Mouse (Mus musculus) limb, embryonic 14.5 days (tissue): ENCODE measurements around the gene R3hdm1. TPM values are rescaled to one million over a fixed set of nuclear protein-coding genes. Genes with fewer than 3 reads are reported as not detected.
A peak's percentile ranks its signal among the peaks of the same experiment; 100 is the strongest.
"Not testable (repeated sequence)": the region's sequence is repeated elsewhere in the genome, so short reads cannot be mapped to it uniquely, and the experiment has no call there.

Source experiments
- ATAC-seq: fragments of 200-750 bp; cut with Nextera tagmentation; 2 replicates; pipeline ENCODE4 v1.8.0; 2017; ENCODE audit warnings: low read depth, moderate number of reproducible peaks, moderate TSS enrichment; ENCODE audit not compliant: low FRiP score
- DNase-seq: peaks from one replicate; pipeline ENCODE4 v3.0.0-alpha.2; 2015; ENCODE audit warnings: low spot score
- H3K27ac ChIP-seq: fragments of 300-500 bp; sonication (generic); replicated peaks from 2 replicates; pipeline ENCODE4 v1.5.1; 2014; ENCODE audit warnings: low read depth, mild to moderate bottlenecking, low read length, moderate library complexity, mixed read lengths
- H3K27me3 ChIP-seq: fragments of 300-500 bp; sonication (generic); 2 replicates; pipeline ENCODE4 v1.6.1; 2014; ENCODE audit warnings: low read length, mixed read lengths; ENCODE audit not compliant: control insufficient read depth, insufficient read depth
- H3K36me3 ChIP-seq: fragments of 300-500 bp; sonication (generic); 2 replicates; pipeline ENCODE4 v1.6.1; 2014; ENCODE audit warnings: mild to moderate bottlenecking, low read length, moderate library complexity, mixed read lengths; ENCODE audit not compliant: control insufficient read depth, insufficient read depth
- H3K4me1 ChIP-seq: fragments of 300-500 bp; sonication (generic); 2 replicates; pipeline ENCODE4 v1.6.1; 2014; ENCODE audit warnings: antibody characterized with exemption, low read length, mixed read lengths; ENCODE audit not compliant: control insufficient read depth, insufficient read depth
- H3K4me2 ChIP-seq: fragments of 300-500 bp; sonication (generic); replicated peaks from 2 replicates; pipeline ENCODE4 v1.6.1; 2014; ENCODE audit warnings: low read depth, mild to moderate bottlenecking, low read length, moderate library complexity; ENCODE audit not compliant: severe bottlenecking
- H3K4me3 ChIP-seq: fragments of 300-500 bp; sonication (generic); replicated peaks from 2 replicates; pipeline ENCODE4 v1.5.1; 2014; ENCODE audit warnings: low read length
- H3K9ac ChIP-seq: fragments of 300-500 bp; sonication (generic); 2 replicates; pipeline ENCODE4 v1.6.1; 2014; ENCODE audit warnings: mild to moderate bottlenecking, low read depth, low read length, moderate library complexity; ENCODE audit not compliant: severe bottlenecking
- H3K9me3 ChIP-seq: fragments of 300-500 bp; sonication (generic); 2 replicates; pipeline ENCODE4 v1.6.1; 2016; ENCODE audit warnings: low read length; ENCODE audit not compliant: control insufficient read depth
- POLR2A ChIP-seq: fragments of 200-500 bp; IDR thresholded peaks from 2 replicates; pipeline ENCODE4 v1.8.0; 2012; ENCODE audit warnings: inconsistent platforms, mild to moderate bottlenecking, moderate library complexity, borderline replicate concordance; ENCODE audit not compliant: insufficient read depth, insufficient read length; ENCODE audit errors: extremely low read depth
- WGBS: fragments of 180-500 bp; shearing (Covaris S2); extraction: QIAGEN DNeasy Blood & Tissue Kit; methylation state at CpG from one replicate; pipeline ENCODE4 v1.1.7; 2014; 5-methylcytosine and 5-hydroxymethylcytosine counted together
- polyA plus RNA-seq, 2 experiments: library from polyadenylated mRNA; depleted of rRNA in 1 of 2; stranded (reverse) in 1 of 2; unstranded in 1 of 2; fragments of >200 nt; fragmentation: Nextera tagmentation in 1 of 2; extraction: Ambion mirVana in 1 of 2; gene quantifications; 2 replicates each; pipeline versions ENCODE4 v1.2.1 to v1.2.3; 2012 to 2014

Gene R3hdm1
- polyA plus RNA-seq, 2 experiments = 66.2 to 73.2 TPM

DNA sequence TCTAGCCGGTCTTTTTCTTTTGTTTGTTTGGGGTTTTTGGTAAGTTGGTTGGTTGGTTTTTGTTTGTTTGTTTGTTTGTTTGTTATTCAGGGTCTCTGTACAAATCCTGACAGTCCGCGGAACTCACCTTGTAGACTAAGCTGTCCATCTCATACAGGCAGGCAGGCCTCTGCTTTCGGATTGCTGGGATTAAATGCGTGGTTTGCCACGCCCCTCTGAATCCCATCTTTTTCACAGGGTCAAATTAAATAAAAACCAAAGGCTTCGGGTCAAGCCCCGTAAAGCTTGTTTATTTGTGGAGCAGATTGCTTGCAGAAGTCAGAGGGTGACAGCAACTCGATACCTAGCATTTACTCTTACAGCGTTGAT is 140.5 kb downstream of the R3hdm1 start, which contains the start of gene Ubxn4:
TSS of gene Ubxn4 (plus strand) at position 338 of the 369 bp plus-strand sequence.
- H3K27ac ChIP-seq = peak within 1 kb of the TSS; percentile 89
- 10% methylated on average over 10 of the region's 10 CpGs for WGBS
- H3K9ac ChIP-seq = peak within 1 kb of the TSS; percentile 89
- ATAC-seq (0 out of 2 replicates have a peak, but pooled peaks have one; percentile 12), DNase-seq (no peak)
- no peaks in the 10 kb centered on the region for H3K9me3 ChIP-seq
- TF ChIP-seq POLR2A = no peak
- no peaks in the 10 kb centered on the region for H3K27me3 ChIP-seq
- peak within 1 kb of the TSS; percentile 76 for H3K4me2 ChIP-seq
- H3K4me3 ChIP-seq = peak within 1 kb of the TSS; percentile 83
- H3K4me1 ChIP-seq = 0 out of 2 replicates have a peak, but pooled peaks cover 8% of the 10 kb centered on the region
- peaks cover 6% of the 10 kb centered on the region for H3K36me3 ChIP-seq

DNA sequence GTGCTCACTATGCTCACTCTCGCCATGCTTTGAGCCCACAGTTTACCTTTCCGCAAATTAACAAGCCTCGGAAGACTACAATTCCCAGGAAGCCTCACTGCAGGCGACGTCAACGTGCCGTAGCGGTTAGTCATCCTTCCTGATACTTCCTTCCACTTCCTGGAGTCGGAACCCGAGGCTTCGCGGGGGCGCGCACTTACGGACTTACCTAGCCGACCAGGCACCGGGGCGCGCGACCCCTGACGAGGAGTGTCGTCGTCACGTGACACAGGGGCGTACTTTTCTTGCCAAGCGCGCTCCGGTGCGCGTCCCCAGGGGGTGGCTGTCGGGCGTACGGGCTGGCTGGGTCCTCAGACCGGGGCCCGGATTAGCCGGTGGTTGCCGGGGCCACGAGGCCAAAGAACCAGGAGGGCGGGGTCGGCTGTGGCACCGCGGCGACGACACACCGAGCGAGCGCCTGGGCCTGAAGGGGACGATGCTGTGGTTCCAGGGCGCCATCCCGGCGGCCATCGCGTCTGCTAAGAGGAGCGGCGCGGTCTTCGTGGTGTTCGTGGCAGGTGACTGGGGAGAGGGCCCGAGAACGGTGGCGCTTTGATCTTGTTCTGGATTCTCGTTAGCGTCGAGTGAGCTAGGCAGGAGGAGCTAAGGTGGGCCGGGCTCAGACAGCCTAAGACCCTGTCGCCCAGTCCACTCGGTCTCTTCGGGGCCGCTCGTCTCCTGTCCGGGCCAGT is 141.1 kb downstream of the R3hdm1 start:
- Histone ChIP-seq H3K9me3 (no peaks in the 10 kb centered on the region), H3K4me1 (0 out of 2 replicates have a peak, but pooled peaks cover 8% of the 10 kb centered on the region), H3K4me3 (peak overlapping the region; percentile 83), H3K4me2 (peak overlapping the region; percentile 76), H3K36me3 (peaks cover 1% of the 10 kb centered on the region), H3K9ac (peak overlapping the region; percentile 89), H3K27me3 (no peaks in the 10 kb centered on the region), H3K27ac (peak overlapping the region; percentile 89)
- DNase-seq = peak; percentile 99
- ATAC-seq = peak; percentile 96
- 0 out of 2 replicates have a peak, but pooled peaks have one; percentile 66 for TF ChIP-seq POLR2A
- WGBS = 1% methylated on average over 66 of the region's 71 CpGs

DNA sequence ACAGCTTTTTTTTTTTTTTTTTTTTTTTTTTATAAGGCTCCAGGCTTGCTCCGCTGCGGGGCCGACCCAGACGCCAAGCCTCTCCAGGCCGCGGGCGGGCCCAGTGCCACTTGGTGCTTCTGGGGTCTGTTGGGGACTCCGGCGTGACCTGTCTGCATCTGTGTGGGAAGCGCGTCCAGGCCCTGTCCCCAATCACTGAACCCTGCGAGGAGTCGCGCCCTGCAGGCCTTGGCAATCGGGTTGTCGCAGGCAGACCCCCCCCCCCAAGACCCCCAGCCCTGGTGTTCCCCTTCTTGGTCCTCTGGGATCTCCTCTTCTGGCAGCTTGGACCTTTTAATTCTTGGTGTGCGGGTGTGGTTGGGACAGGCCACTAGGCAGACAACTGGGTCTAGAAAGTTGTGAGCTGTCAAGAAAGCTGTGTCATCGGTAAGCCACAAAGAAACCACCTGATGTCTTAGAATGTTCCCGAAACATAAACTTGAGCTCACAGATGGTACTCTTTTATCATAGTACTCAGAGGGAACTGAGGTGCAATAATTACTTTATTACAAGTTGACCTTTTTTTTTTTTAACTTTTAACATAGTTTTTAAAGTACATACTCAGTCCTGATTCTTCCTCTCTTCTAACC is 141.7 kb downstream of the R3hdm1 start:
- no peaks in the 10 kb centered on the region for H3K9me3 ChIP-seq
- peak overlapping the region; percentile 89 for H3K9ac ChIP-seq
- 0 out of 2 replicates have a peak, but pooled peaks cover 8% of the 10 kb centered on the region for H3K4me1 ChIP-seq
- no peak for DNase-seq
- no peak for ATAC-seq
- no peaks in the 10 kb centered on the region for H3K27me3 ChIP-seq
- H3K4me3 ChIP-seq = peak overlapping the region; percentile 83
- WGBS = 2% methylated on average over 19 of the region's 19 CpGs
- peak overlapping the region; percentile 76 for H3K4me2 ChIP-seq
- TF ChIP-seq POLR2A = no peak
- H3K27ac ChIP-seq = peak overlapping the region; percentile 89
- H3K36me3 ChIP-seq = peaks cover 2% of the 10 kb centered on the region; the same call in 1 of the 2 replicates

DNA sequence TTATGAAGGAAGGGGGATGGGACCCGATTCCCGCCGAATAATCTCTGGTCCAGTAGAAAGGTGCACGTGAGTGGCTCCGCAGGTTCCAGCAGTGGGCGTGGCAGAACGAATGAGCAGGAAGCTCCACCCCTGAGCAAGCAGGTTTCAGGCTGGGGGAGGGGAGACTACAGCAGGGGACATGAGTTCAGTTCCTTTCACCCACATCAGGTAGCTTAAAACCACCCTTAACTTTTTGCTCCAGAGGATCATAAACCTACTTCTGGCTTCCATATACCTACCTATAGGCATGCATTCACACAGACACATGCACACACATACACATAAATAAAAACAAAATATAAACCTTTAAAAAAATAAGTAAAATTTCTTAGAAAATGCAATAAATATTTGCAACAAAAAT is 164.0 kb downstream of the R3hdm1 start:
- ATAC-seq, H3K4me2 ChIP-seq, H3K27me3 ChIP-seq, H3K9ac ChIP-seq, H3K4me3 ChIP-seq, H3K27ac ChIP-seq, H3K4me1 ChIP-seq, H3K9me3 ChIP-seq, DNase-seq: not testable (repeated sequence)
- WGBS = 86% methylated on average over 7 of the region's 7 CpGs
- peaks cover 80% of the 10 kb centered on the region for H3K36me3 ChIP-seq

DNA sequence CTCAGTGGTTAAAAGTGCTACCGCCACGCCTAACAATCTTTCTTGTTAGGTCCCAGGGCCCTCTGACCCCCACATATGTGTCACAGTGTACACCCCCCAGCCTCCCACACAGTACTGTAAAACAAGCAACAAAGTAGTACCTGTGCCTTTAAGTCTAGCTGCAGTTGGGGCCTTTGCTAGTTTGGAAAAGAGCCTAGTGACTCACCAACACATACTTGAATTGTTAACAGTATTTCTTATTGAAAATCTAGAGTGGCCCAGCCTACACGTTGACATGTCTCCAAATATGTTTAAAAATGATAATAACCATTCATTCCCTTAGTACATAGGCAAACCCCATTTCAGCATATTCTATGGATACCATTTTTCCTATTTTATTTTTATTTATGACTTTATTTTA is 167.6 kb downstream of the R3hdm1 start:
- no peaks in the 10 kb centered on the region for H3K27me3 ChIP-seq
- no peak for TF ChIP-seq POLR2A
- H3K9ac ChIP-seq = no peak overlapping the region
- H3K36me3 ChIP-seq = peaks cover 82% of the 10 kb centered on the region
- no peaks in the 10 kb centered on the region for H3K9me3 ChIP-seq
- no peak overlapping the region for H3K27ac ChIP-seq
- H3K4me1 ChIP-seq = no peaks in the 10 kb centered on the region
- no peak overlapping the region for H3K4me3 ChIP-seq
- ATAC-seq = no peak
- WGBS = 96% methylated on average over 3 of the region's 3 CpGs
- DNase-seq = no peak
- no peak overlapping the region for H3K4me2 ChIP-seq
